Mouse (Mus musculus): ENCODE results near the gene Bola3. TPM values are rescaled to one million over a fixed set of nuclear protein-coding genes. Genes with fewer than 3 reads are reported as not detected.

The Bola3 gene
- polyA plus RNA-seq, 1 experiment = 28.1 TPM

DNA sequence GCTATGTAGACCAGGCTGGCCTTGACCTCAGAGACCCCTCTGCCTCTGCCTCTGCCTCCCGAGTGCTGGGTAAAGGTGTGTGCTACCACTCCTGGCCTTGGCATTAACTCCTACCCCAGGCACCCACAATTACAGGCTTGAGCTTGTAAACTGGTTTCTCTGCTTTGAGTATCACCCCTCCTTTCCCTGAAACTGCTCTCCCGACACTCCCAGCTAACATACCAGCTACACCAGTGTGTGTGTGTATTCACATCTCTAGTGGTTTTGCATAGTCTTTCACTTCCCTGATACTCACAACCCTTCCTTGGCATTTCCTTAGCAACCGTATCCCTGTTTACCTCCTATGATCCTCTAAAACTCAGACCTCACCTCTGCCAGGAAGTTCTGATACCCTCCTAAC lies 50.8 kb downstream of the Bola3 start:
- Histone ChIP-seq H3K36me3 (ENCODE audit: control insufficient read depth) (peaks cover 90% of the 10 kb centered on the region), H3K27me3 (ENCODE audit: control insufficient read depth) (no peaks in the 10 kb centered on the region), H3K4me3 (replicated peaks) (no peak overlapping the region), H3K9me3 (ENCODE audit: control insufficient read depth, low read length) (peaks cover 17% of the 10 kb centered on the region), H3K4me1 (ENCODE audit: control insufficient read depth) (peaks cover 39% of the 10 kb centered on the region)
- TF ChIP-seq TAL1 (IDR thresholded peaks at IDR 0.05; ENCODE audit: low read length) (no peak), GATA1 (IDR thresholded peaks at IDR 0.05; ENCODE audit: low read length) (no peak)

- Histone ChIP-seq H3K9me3 (ENCODE audit: control insufficient read depth, low read length) (no peaks in the 10 kb centered on the region), H3K4me3 (replicated peaks) (no peak overlapping the region), H3K27me3 (ENCODE audit: control insufficient read depth) (no peaks in the 10 kb centered on the region), H3K4me1 (ENCODE audit: control insufficient read depth) (peaks cover 23% of the 10 kb centered on the region), H3K36me3 (ENCODE audit: control insufficient read depth) (peaks cover 85% of the 10 kb centered on the region)
- TF ChIP-seq GATA1 (IDR thresholded peaks at IDR 0.05; ENCODE audit: low read length) (no peak), TAL1 (IDR thresholded peaks at IDR 0.05; ENCODE audit: low read length) (no peak)
Observed at GRCm38 (mm10) chr6:83403481-83403880, 54.5 kb downstream of the Bola3 start.

- no peaks in the 10 kb centered on the region for H3K27me3 ChIP-seq (ENCODE audit: control insufficient read depth)
- no peaks in the 10 kb centered on the region for H3K9me3 ChIP-seq (ENCODE audit: control insufficient read depth, low read length)
- H3K4me3 ChIP-seq (replicated peaks) = no peak overlapping the region
- peaks cover 74% of the 10 kb centered on the region for H3K36me3 ChIP-seq (ENCODE audit: control insufficient read depth)
- peaks cover 20% of the 10 kb centered on the region for H3K4me1 ChIP-seq (ENCODE audit: control insufficient read depth)
- TF ChIP-seq TAL1 (IDR thresholded peaks at IDR 0.05; ENCODE audit: low read length) (no peak), GATA1 (IDR thresholded peaks at IDR 0.05; ENCODE audit: low read length) (no peak)
Observed at GRCm38 (mm10) chr6:83404571-83404970, 55.6 kb downstream of the Bola3 start.

- H3K4me3 ChIP-seq (replicated peaks) = no peak overlapping the region
- H3K4me1 ChIP-seq (ENCODE audit: control insufficient read depth) = peaks cover 21% of the 10 kb centered on the region
- TF ChIP-seq GATA1 (IDR thresholded peaks at IDR 0.05; ENCODE audit: low read length) (no peak), TAL1 (IDR thresholded peaks at IDR 0.05; ENCODE audit: low read length) (no peak)
- H3K27me3 ChIP-seq (ENCODE audit: control insufficient read depth) = no peaks in the 10 kb centered on the region
- H3K36me3 ChIP-seq (ENCODE audit: control insufficient read depth) = peaks cover 65% of the 10 kb centered on the region
- no peaks in the 10 kb centered on the region for H3K9me3 ChIP-seq (ENCODE audit: control insufficient read depth, low read length)
Observed at GRCm38 (mm10) chr6:83405511-83406064, 56.6 kb downstream of the Bola3 start.

- Histone ChIP-seq H3K27me3 (ENCODE audit: control insufficient read depth) (no peaks in the 10 kb centered on the region), H3K9me3 (ENCODE audit: control insufficient read depth, low read length) (no peaks in the 10 kb centered on the region), H3K4me1 (ENCODE audit: control insufficient read depth) (peaks cover 44% of the 10 kb centered on the region), H3K4me3 (replicated peaks) (no peak overlapping the region), H3K36me3 (ENCODE audit: control insufficient read depth) (peaks cover 38% of the 10 kb centered on the region)
- TF ChIP-seq GATA1 (IDR thresholded peaks at IDR 0.05; ENCODE audit: low read length) (no peak), TAL1 (IDR thresholded peaks at IDR 0.05; ENCODE audit: low read length) (no peak)
Observed at GRCm38 (mm10) chr6:83408510-83408909, 59.6 kb downstream of the Bola3 start.

Other genes with a start within 250 kb of the Bola3 start
- gene Ccdc142, start 247.5 kb upstream of the Bola3 start, polyA plus RNA-seq (2012) = 0.18 and 0.43 TPM in 2 replicates
- 0.18 and 0.27 TPM in 2 replicates for gene Gm42688, start 247.5 kb upstream of the Bola3 start, polyA plus RNA-seq (2012)
- gene Mrpl53, start 240.1 kb upstream of the Bola3 start, polyA plus RNA-seq (2012) = 12.3 and 12.8 TPM in 2 replicates
- 3.9 and 4.2 TPM in 2 replicates for gene Mogs, start 233.7 kb upstream of the Bola3 start, polyA plus RNA-seq (2012)
- 16.2 and 18.3 TPM in 2 replicates for gene Wbp1, start 227.6 kb upstream of the Bola3 start, polyA plus RNA-seq (2012)
- gene Ino80b, start 223.7 kb upstream of the Bola3 start, polyA plus RNA-seq (2012) = 26.4 TPM in 2 replicates
- gene Rtkn, start 213.7 kb upstream of the Bola3 start, polyA plus RNA-seq (2012) = 0.26 and 0.39 TPM in 2 replicates
- 0.01 and 0.02 TPM in 2 replicates for gene Wdr54, start 192.8 kb upstream of the Bola3 start, polyA plus RNA-seq (2012)
- gene 1700003E16Rik, start 192.7 kb upstream of the Bola3 start, polyA plus RNA-seq (2012) = not detected in 2 replicates
- 27.2 and 36.9 TPM in 2 replicates for gene Dctn1, start 183.2 kb upstream of the Bola3 start, polyA plus RNA-seq (2012)
- 1.8 and 2.3 TPM in 2 replicates for gene Slc4a5, start 129.3 kb upstream of the Bola3 start, polyA plus RNA-seq (2012)
- gene Mthfd2, start 23.2 kb upstream of the Bola3 start, polyA plus RNA-seq (2012) = 5.3 and 6.1 TPM in 2 replicates
- 1.8 and 2.4 TPM in 2 replicates for gene Mob1a, start 23.1 kb upstream of the Bola3 start, polyA plus RNA-seq (2012)
- gene Tet3, start 109.9 kb downstream of the Bola3 start, polyA plus RNA-seq (2012) = 0.73 and 0.77 TPM in 2 replicates
- 1.2 and 1.3 TPM in 2 replicates for gene Dguok, start 157.8 kb downstream of the Bola3 start, polyA plus RNA-seq (2012)
- not detected in 2 replicates for gene Actg2, start 187.1 kb downstream of the Bola3 start, polyA plus RNA-seq (2012)
- gene Stambp, start 223.6 kb downstream of the Bola3 start, polyA plus RNA-seq (2012) = 0.06 and 0.10 TPM in 2 replicates